Mouse (Mus musculus): ENCODE data around the gene Nadsyn1. TPM values are rescaled to one million over a fixed set of nuclear protein-coding genes. Genes with fewer than 3 reads are reported as not detected.

Gene Nadsyn1
- 7.9 and 9.0 TPM in 2 replicates for polyA plus RNA-seq (2015; fragmentation: Nextera tagmentation; extraction: Ambion mirVana)

DNA sequence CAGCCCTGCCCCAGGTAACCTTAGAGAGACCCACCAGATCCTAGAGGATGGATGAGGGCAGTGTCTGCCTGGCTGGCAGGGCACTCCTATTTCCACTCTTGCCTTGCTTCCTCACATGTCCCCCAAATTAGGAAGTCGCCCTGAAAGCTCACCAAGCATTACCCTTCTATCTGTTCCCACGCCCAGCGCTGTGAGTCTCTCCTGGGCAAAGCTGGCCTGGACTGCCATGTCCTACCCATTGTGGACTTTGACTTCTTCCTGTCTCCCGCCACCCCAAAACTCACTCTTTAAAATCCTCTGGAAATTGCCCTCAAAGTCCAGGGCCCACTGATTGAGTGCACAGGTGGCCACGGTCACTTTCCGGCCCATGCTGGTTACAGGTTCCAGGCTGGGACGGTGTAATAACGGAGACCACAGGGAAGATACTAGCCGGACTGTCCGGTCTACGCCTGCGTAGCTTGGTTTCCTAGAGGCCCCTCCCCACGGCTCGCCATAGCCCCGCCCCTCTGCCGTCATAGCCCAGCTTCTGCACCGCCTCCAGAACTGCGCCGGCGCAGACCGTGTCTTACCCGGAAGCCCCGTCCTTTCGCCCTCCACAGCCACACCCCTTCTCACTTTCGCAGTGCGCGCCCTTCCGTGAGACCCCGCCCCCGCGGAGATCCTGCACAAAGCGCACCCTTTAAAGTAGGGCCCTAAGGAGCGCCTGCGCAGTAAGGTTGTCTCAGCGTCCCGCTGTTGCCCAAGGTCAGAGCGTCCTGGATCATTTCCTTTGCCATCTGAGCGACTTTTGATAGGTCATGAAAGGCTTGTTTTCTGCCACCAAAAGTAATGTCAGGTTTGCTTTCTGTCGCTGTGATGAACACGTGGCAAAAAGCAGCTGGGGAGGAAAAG lies at the start of gene Nadsyn1, which contains the start of gene Dhcr7:
Gene Nadsyn1 (minus strand): TSS at position 475 of the 891 bp plus-strand sequence.
Gene Dhcr7 (plus strand): TSS at position 771 of the 891 bp plus-strand sequence.
- Histone ChIP-seq H3K9ac (peak within 1 kb of the TSS; percentile 63), H3K4me2 (peak within 1 kb of the TSS; percentile 68), H3K4me1 (peaks cover 13% of the 10 kb centered on the region), H3K4me3 (peak within 1 kb of the TSS; percentile 56), H3K27ac (peak within 1 kb of the TSS; percentile 48), H3K27me3 (no peaks in the 10 kb centered on the region), H3K36me3 (0 out of 2 replicates have a peak, but pooled peaks cover 3% of the 10 kb centered on the region), H3K9me3 (no peaks in the 10 kb centered on the region)
- peak; percentile 98 for ATAC-seq (ENCODE audit: borderline replicate concordance, extremely low read depth, low FRiP score, low TSS enrichment)
- under 1% methylated on average over 39 of the region's 40 CpGs for WGBS

GRCm38 (mm10) chr7:143868874-143869273 lies 46.2 kb upstream of the Nadsyn1 start:
- no peaks in the 10 kb centered on the region for H3K27me3 ChIP-seq
- whole genome bisulfite sequencing, result 72% methylated on average over 4 of the region's 4 CpGs
- no peaks in the 10 kb centered on the region for H3K9me3 ChIP-seq
- no peak overlapping the region for H3K9ac ChIP-seq
- H3K4me1 ChIP-seq, result no peaks in the 10 kb centered on the region
- no peak overlapping the region for H3K4me3 ChIP-seq
- H3K36me3 ChIP-seq, result no peaks in the 10 kb centered on the region
- no peak for ATAC-seq (ENCODE audit: borderline replicate concordance, extremely low read depth, low FRiP score, low TSS enrichment)
- no peak overlapping the region for H3K4me2 ChIP-seq
- no peak overlapping the region for H3K27ac ChIP-seq

- Histone ChIP-seq H3K27ac (no peak within 1 kb of the TSS), H3K9me3 (no peaks in the 10 kb centered on the region), H3K27me3 (no peaks in the 10 kb centered on the region), H3K4me1 (no peaks in the 10 kb centered on the region), H3K4me2 (no peak within 1 kb of the TSS), H3K4me3 (no peak within 1 kb of the TSS), H3K9ac (no peak within 1 kb of the TSS), H3K36me3 (no peaks in the 10 kb centered on the region)
- no peak for ATAC-seq (ENCODE audit: borderline replicate concordance, extremely low read depth, low FRiP score, low TSS enrichment)
- 73% methylated on average over 2 of the region's 2 CpGs for WGBS
Observed at GRCm38 (mm10) chr7:143866538-143866937, 43.9 kb upstream of the Nadsyn1 start, which contains the start of gene Gm498. Gene Gm498 (plus strand): TSS chr7:143866838.

DNA sequence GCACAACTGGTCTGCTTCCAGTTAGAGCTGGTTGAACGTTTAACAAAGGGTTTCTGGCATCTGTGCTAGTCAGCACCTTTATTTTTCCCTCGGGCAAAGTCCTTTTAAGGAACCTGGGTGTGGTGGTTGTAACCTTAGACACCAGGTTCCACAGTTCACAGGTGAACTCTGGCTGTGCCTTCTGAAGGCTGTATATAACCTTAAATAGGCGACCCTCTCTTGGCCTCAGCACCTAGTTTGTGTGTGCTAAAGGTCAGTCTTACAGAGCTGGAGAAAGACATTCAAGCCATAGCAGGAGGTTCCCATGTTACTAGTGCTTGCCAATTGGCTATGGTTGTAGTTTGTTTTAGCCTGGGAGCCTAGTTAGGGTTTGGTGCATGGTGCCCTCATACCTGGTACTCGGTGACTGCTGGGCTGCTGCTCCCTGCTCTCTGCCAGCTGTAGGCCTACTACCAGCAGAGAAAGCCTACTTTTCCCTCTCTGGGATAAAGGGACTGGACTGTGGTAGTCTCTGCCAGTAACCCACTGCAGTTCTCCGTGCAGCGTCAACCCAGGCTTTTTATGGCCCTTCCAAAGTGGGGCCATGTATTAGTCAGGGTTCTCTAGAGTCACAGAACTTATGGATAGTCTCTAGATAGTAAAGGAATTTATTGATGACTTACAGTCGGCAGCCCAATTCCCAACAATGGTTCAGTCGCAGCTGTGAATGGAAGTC lies 26.3 kb upstream of the Nadsyn1 start:
- Histone ChIP-seq H3K27ac (no peak overlapping the region), H3K4me1 (no peaks in the 10 kb centered on the region), H3K27me3 (no peaks in the 10 kb centered on the region)

DNA sequence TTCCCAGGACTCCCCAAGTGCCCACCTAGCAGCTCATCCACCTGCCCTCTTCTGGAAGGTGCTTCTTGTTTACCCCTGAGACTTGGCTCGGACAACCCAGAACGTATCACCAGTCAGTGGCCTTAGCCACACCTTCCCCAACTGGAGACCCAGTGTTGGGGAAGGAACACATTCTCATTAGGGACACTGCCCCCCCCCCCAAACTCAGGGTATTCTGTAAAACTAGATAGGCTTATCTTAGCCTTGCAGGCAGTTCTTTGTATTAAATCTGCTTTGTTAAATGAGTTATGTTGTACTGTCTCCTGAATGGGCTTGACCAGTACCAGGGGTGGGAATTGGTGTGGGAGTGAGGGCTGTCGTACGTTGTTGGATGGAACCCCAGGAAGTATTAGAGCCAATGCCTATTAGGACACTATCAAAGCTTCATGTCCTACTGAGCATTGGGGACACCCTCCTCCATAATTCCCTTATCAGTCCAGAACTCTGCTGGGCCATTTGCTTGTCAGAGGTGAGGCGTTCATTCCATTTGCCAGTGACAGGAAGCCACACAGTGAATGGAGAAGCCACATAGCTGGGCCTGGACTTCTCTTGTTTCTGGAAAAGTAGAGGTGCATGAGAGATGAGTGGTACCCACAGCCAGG lies 25.6 kb upstream of the Nadsyn1 start:
- Histone ChIP-seq H3K27me3 (no peaks in the 10 kb centered on the region), H3K4me3 (no peak overlapping the region), H3K9me3 (no peaks in the 10 kb centered on the region), H3K4me2 (no peak overlapping the region), H3K27ac (no peak overlapping the region), H3K9ac (no peak overlapping the region), H3K36me3 (peaks cover 51% of the 10 kb centered on the region), H3K4me1 (no peaks in the 10 kb centered on the region)
- no peak for ATAC-seq (ENCODE audit: borderline replicate concordance, extremely low read depth, low FRiP score, low TSS enrichment)
- 90% methylated on average over 5 of the region's 5 CpGs for WGBS

More for the DNA sequence above, 26.3 kb upstream of the Nadsyn1 start:
- Histone ChIP-seq H3K4me2 (no peak overlapping the region), H3K9ac (no peak overlapping the region), H3K36me3 (peaks cover 44% of the 10 kb centered on the region), H3K4me3 (no peak overlapping the region), H3K9me3 (no peaks in the 10 kb centered on the region)
- WGBS, result 96% methylated on average over 7 of the region's 8 CpGs
- no peak for ATAC-seq (ENCODE audit: borderline replicate concordance, extremely low read depth, low FRiP score, low TSS enrichment)

GRCm38 (mm10) chr7:143841301-143841700 lies 18.7 kb upstream of the Nadsyn1 start:
- H3K9ac ChIP-seq, result no peak overlapping the region
- H3K27ac ChIP-seq, result no peak overlapping the region
- no peak overlapping the region for H3K4me2 ChIP-seq
- 93% methylated on average over 8 of the region's 8 CpGs for WGBS
- no peaks in the 10 kb centered on the region for H3K4me1 ChIP-seq
- no peaks in the 10 kb centered on the region for H3K9me3 ChIP-seq
- peaks cover 69% of the 10 kb centered on the region for H3K36me3 ChIP-seq
- no peaks in the 10 kb centered on the region for H3K27me3 ChIP-seq
- H3K4me3 ChIP-seq, result no peak overlapping the region
- no peak for ATAC-seq (ENCODE audit: borderline replicate concordance, extremely low read depth, low FRiP score, low TSS enrichment)

GRCm38 (mm10) chr7:143840121-143840520 lies 17.5 kb upstream of the Nadsyn1 start:
- 86% methylated on average over 5 of the region's 5 CpGs for WGBS
- Histone ChIP-seq H3K27ac (no peak overlapping the region), H3K36me3 (peaks cover 57% of the 10 kb centered on the region), H3K9ac (no peak overlapping the region), H3K27me3 (no peaks in the 10 kb centered on the region), H3K4me3 (no peak overlapping the region), H3K4me2 (no peak overlapping the region), H3K4me1 (no peaks in the 10 kb centered on the region), H3K9me3 (no peaks in the 10 kb centered on the region)
- ATAC-seq (ENCODE audit: borderline replicate concordance, extremely low read depth, low FRiP score, low TSS enrichment), result no peak

DNA sequence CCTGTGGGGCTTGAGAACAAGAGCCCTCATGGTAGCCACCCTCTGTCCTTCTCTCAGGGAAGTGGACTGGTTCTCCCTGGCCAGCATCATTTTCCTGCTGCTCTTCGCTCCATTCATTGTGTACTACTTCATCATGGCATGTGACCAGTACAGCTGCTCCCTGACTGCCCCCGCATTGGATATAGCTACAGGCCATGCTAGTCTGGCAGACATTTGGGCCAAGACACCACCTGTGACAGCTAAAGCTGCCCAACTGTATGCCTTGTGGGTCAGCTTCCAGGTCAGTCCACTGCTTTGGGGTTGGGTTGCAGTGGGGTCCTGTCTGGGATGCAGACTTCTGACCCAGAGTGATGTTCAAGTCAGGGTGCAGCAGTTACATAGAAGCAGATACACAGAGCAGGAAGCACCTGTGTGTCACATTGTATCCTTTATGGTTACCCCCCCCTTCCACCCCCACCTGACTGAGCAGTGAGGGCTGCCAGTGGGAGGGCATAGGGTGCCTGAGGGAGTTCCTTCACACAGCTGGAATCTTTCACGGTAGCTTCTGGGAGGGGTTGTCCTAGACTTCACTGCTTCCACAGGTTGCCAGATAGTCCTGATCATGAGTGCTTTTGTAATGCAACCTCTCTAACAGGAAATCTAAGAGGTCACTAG lies 15.2 kb upstream of the Nadsyn1 start:
- WGBS, result 83% methylated on average over 3 of the region's 3 CpGs
- no peak overlapping the region for H3K9ac ChIP-seq

GRCm38 (mm10) chr7:143834972-143835371 lies 12.3 kb upstream of the Nadsyn1 start:
- Histone ChIP-seq H3K36me3 (peaks cover 15% of the 10 kb centered on the region; the same call in 1 of the 2 replicates), H3K4me2 (no peak overlapping the region), H3K4me3 (no peak overlapping the region), H3K9me3 (no peaks in the 10 kb centered on the region), H3K27ac (no peak overlapping the region), H3K27me3 (no peaks in the 10 kb centered on the region), H3K4me1 (peaks cover 15% of the 10 kb centered on the region), H3K9ac (no peak overlapping the region)
- WGBS, result 52% methylated on average over 3 of the region's 3 CpGs
- no peak for ATAC-seq (ENCODE audit: borderline replicate concordance, extremely low read depth, low FRiP score, low TSS enrichment)

More for the DNA sequence above, 15.2 kb upstream of the Nadsyn1 start:
- no peaks in the 10 kb centered on the region for H3K27me3 ChIP-seq
- no peak overlapping the region for H3K4me3 ChIP-seq
- H3K4me2 ChIP-seq, result no peak overlapping the region
- no peaks in the 10 kb centered on the region for H3K4me1 ChIP-seq
- no peak overlapping the region for H3K27ac ChIP-seq
- no peaks in the 10 kb centered on the region for H3K9me3 ChIP-seq
- ATAC-seq (ENCODE audit: borderline replicate concordance, extremely low read depth, low FRiP score, low TSS enrichment), result no peak
- peaks cover 36% of the 10 kb centered on the region for H3K36me3 ChIP-seq

DNA sequence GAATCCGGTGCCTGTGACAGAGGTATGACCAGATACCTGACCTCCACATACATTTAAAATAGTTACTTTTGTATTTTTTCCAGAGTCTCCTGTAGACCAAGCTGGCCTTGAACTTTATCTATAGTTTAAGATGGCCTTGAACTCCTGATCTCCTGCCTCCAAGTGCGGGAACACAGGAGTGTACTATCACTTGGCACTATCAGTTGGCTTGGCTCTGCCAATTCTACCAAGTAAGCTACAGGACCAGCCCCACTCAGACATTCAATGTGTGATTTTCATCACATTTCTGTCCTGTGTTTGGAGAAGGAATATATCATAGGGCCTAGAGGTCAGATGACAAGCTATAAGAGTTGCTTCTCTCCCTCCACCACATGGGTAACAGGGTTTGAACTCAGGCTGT lies 11.7 kb upstream of the Nadsyn1 start:
- ATAC-seq (ENCODE audit: borderline replicate concordance, extremely low read depth, low FRiP score, low TSS enrichment), result no peak

GRCm38 (mm10) chr7:143833581-143834190 lies 11.0 kb upstream of the Nadsyn1 start:
- Histone ChIP-seq H3K9me3 (no peaks in the 10 kb centered on the region), H3K36me3 (peaks cover 13% of the 10 kb centered on the region; the same call in 1 of the 2 replicates), H3K4me3 (no peak overlapping the region), H3K4me1 (peaks cover 20% of the 10 kb centered on the region), H3K27me3 (no peaks in the 10 kb centered on the region), H3K4me2 (no peak overlapping the region), H3K27ac (no peak overlapping the region), H3K9ac (no peak overlapping the region)
- WGBS, result 72% methylated on average over 6 of the region's 6 CpGs
- no peak for ATAC-seq (ENCODE audit: borderline replicate concordance, extremely low read depth, low FRiP score, low TSS enrichment)

More for the DNA sequence above, 11.7 kb upstream of the Nadsyn1 start:
- Histone ChIP-seq H3K9ac (no peak overlapping the region), H3K4me1 (peaks cover 16% of the 10 kb centered on the region), H3K27ac (no peak overlapping the region), H3K4me2 (no peak overlapping the region), H3K27me3 (no peaks in the 10 kb centered on the region), H3K4me3 (no peak overlapping the region), H3K36me3 (peaks cover 15% of the 10 kb centered on the region; the same call in 1 of the 2 replicates), H3K9me3 (no peaks in the 10 kb centered on the region)
- WGBS, result 83% methylated on average over 2 of the region's 2 CpGs

Data from lung, embryonic 15.5 days (tissue).